Mouse (Mus musculus) bone marrow, adult 2 months (tissue): ENCODE data around the gene Plekhg3. TPM values are rescaled to one million over a fixed set of nuclear protein-coding genes. Genes with fewer than 3 reads are reported as not detected.

Experiments
- H3K27ac ChIP-seq: fragments of 200-500 bp; 2 replicates; pipeline ENCODE4 v1.5.1; 2012; ENCODE audit warnings: low read depth, mild to moderate bottlenecking, control low read depth, inconsistent platforms, low read length; ENCODE audit not compliant: control insufficient read depth, poor library complexity, insufficient read depth
- H3K4me1 ChIP-seq: fragments of 200-500 bp; 2 replicates; pipeline ENCODE4 v1.6.1; 2011; ENCODE audit warnings: low read length; ENCODE audit not compliant: control insufficient read depth, insufficient read depth
- H3K4me3 ChIP-seq: fragments of 200-500 bp; replicated peaks from 2 replicates; pipeline ENCODE3; 2011; ENCODE audit warnings: mild to moderate bottlenecking, low read depth, low read length, control low read depth; ENCODE audit not compliant: control insufficient read depth
- CTCF ChIP-seq: fragments of 200-500 bp; IDR thresholded peaks from 2 replicates; pipeline ENCODE4 v1.5.1; 2011; ENCODE audit warnings: low read length, control low read depth; ENCODE audit not compliant: control insufficient read depth, insufficient read depth
- POLR2A ChIP-seq: fragments of 200-500 bp; IDR thresholded peaks from 2 replicates; pipeline ENCODE4 v1.6.1; 2011; ENCODE audit warnings: low read depth, mild to moderate bottlenecking, control low read depth, low read length, borderline replicate concordance; ENCODE audit not compliant: control insufficient read depth
- WGBS: fragments of 180-500 bp; shearing (Covaris S2); methylation state at CpG from one replicate; pipeline ENCODE4 v1.1.7; 2018; 5-methylcytosine and 5-hydroxymethylcytosine counted together
- polyA plus RNA-seq: library from polyadenylated mRNA; stranded (reverse); fragments of >200 nt; gene quantifications from 2 replicates; pipeline ENCODE4 v1.2.4, GENCODE M21; 2011; ENCODE audit warnings: low replicate concordance; ENCODE audit not compliant: missing spikeins, insufficient read depth, insufficient read length

Plekhg3 gene
- polyA plus RNA-seq, 1 experiment, result 24.0 TPM

GRCm38 (mm10) chr12:76531986-76532925 is 1.6 kb downstream of the Plekhg3 start:
- H3K4me1 ChIP-seq, result peaks cover 10% of the 10 kb centered on the region
- WGBS, result 16% methylated on average over 19 of the region's 19 CpGs
- H3K4me3 ChIP-seq, result peak overlapping the region; percentile 93
- peak overlapping the region; percentile 96 for H3K27ac ChIP-seq
- no peak for TF ChIP-seq POLR2A
- TF ChIP-seq CTCF, result no peak

GRCm38 (mm10) chr12:76532926-76533376 is 2.3 kb downstream of the Plekhg3 start:
- Histone ChIP-seq H3K4me3 (peak overlapping the region; percentile 93), H3K4me1 (peaks cover 10% of the 10 kb centered on the region), H3K27ac (peak overlapping the region; percentile 96)
- under 1% methylated on average over 31 of the region's 31 CpGs for WGBS
- no peak for TF ChIP-seq POLR2A
- TF ChIP-seq CTCF, result no peak

GRCm38 (mm10) chr12:76533377-76534222 is 2.9 kb downstream of the Plekhg3 start:
- Histone ChIP-seq H3K4me3 (peak overlapping the region; percentile 93), H3K4me1 (peaks cover 12% of the 10 kb centered on the region), H3K27ac (peak overlapping the region; percentile 96)
- under 1% methylated on average over 74 of the region's 74 CpGs for WGBS
- TF ChIP-seq CTCF, result no peak
- peak; percentile 47; the same call in 1 of the 2 replicates for TF ChIP-seq POLR2A

- TF ChIP-seq POLR2A, result no peak
- no peak for TF ChIP-seq CTCF
- H3K4me1 ChIP-seq, result peaks cover 13% of the 10 kb centered on the region
- H3K4me3 ChIP-seq, result peak overlapping the region; percentile 93
- WGBS, result 2% methylated on average over 11 of the region's 11 CpGs
- H3K27ac ChIP-seq, result peak overlapping the region; percentile 96
Observed at GRCm38 (mm10) chr12:76534233-76534632, 3.5 kb downstream of the Plekhg3 start.

- Histone ChIP-seq H3K4me3 (peak overlapping the region; percentile 93), H3K27ac (peak overlapping the region; percentile 96), H3K4me1 (peaks cover 13% of the 10 kb centered on the region)
- WGBS, result 29% methylated on average over 9 of the region's 9 CpGs
- no peak for TF ChIP-seq POLR2A
- TF ChIP-seq CTCF, result no peak
Observed at GRCm38 (mm10) chr12:76534641-76535283, 4.1 kb downstream of the Plekhg3 start.

- 71% methylated on average over 9 of the region's 9 CpGs for WGBS
- H3K4me1 ChIP-seq, result peaks cover 13% of the 10 kb centered on the region
- H3K4me3 ChIP-seq, result peak overlapping the region; percentile 3
- TF ChIP-seq CTCF, result no peak
- no peak for TF ChIP-seq POLR2A
- peak overlapping the region; percentile 30 for H3K27ac ChIP-seq
Observed at GRCm38 (mm10) chr12:76535471-76535900, 4.8 kb downstream of the Plekhg3 start.

GRCm38 (mm10) chr12:76536591-76537153 is 6.0 kb downstream of the Plekhg3 start:
- no peak overlapping the region for H3K4me3 ChIP-seq

More at GRCm38 (mm10) chr12:76536591-76537153, 6.0 kb downstream of the Plekhg3 start:
- 67% methylated on average over 8 of the region's 8 CpGs for WGBS
- TF ChIP-seq POLR2A (no peak), CTCF (no peak)
- Histone ChIP-seq H3K4me1 (peaks cover 13% of the 10 kb centered on the region), H3K27ac (peak overlapping the region; percentile 78)
